Mouse (Mus musculus) common myeloid progenitor, adult 5-6 weeks (primary cell): Measurements from ENCODE around the gene Inip. TPM values are rescaled to one million over a fixed set of nuclear protein-coding genes. Genes with fewer than 3 reads are reported as not detected.
A peak's percentile ranks its signal among the peaks of the same experiment; 100 is the strongest.

Experiments
- ATAC-seq: replicated peaks from 2 replicates; pipeline ENCODE4 v1.8.0; 2016; ENCODE audit warnings: low read depth, mild to moderate bottlenecking, moderate TSS enrichment, inconsistent platforms; ENCODE audit not compliant: poor library complexity, severe bottlenecking
- total RNA-seq: library from RNA; stranded (forward); fragments of 200-1000, 187-1606 nt; gene quantifications from 2 replicates; pipeline ENCODE4 v1.2.3, GENCODE M21; 2017

Gene Inip
- total RNA-seq, 1 experiment from 2014 or later: 76.9 TPM

DNA sequence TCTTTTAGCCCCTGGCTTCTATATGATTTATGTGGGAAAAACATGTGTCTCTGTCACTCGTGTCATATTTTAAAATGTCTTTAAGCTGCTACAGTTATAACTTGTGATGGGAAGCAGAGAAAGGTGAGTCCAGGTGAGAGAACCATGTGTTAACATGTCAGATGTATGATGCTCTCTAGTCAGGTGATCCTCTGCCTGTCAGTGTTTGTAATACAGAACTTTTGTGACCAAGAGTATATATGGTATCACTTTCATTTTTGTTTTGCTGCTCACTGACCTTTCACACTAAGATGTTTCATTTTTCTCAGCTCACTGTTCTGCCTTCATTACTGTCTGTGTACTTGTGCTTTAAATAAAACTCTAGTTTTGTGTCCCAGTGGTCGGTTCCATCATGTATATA lies 72.5 kb downstream of the Inip start:
- peak; percentile 27; the same call in 1 of the 2 replicates for ATAC-seq

DNA sequence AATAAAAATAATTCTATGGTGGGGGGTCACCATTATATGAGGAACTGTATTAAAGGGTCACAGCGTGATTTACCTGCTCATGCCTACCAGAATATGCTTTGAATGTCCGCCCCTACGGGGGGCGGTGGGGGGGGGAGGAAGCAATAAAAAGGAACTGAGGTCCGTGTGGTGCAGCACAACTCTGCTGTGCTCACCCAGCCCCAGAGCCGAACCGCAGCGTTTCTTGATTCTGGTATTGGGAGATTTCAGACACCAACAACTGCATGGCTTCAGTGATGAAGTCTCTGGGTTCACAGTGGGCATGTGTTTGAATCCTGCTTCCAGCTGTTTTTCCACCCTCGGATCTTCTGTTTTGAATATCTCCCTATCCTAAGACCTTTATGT lies 73.5 kb downstream of the Inip start:
- ATAC-seq: peak; percentile 76

DNA sequence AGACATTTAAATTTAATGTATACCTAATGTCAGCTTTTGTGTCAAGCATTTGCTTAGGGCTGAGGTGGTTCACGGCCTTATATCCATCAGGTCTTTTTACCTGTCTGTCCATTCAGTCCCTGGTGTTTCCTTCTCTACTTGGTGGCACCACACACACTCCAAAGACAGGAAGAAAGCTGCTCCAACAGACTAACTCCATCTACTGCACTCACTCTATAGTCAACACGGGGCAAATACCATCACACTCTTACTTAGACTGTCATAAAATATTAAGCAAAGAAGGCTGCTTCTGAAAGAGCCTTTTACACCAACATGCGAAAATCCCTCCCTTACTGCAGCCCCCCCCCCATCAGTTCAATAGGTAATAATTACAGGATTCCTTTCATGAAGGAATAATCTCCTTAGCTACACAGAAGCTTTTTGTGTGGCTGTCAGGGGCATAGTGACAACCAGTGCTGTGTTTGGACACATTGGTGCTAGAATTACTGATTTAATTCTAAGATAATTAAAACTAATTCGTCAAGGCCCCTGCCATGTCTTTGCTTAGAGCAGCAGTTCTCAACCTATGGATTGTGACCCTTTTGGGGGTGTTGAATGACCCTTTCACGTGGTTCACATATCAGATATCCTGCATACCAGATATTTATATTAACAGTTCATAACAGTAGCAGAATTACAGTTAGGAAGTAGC lies 74.1 kb downstream of the Inip start:
- no peak for ATAC-seq

DNA sequence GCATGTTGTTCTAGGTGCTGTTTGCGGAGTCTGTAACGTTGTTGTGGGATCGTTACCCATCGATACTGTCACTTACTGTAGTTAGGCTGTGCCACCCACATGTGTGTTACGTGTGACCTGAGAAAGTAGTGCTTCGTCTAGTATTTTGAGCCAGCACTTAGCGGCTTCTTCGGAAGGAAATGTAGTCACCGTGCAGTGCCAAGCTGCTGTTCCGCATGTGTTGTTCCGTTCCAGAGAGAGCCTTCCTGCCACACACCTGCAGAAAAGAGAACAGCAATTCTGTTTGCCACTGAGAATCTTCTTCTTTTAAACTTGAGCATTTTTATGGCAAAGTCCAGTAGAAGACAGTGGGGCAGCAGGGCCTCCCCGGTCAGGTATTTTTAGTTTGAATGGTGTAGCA lies 74.9 kb downstream of the Inip start:
- ATAC-seq: no peak

DNA sequence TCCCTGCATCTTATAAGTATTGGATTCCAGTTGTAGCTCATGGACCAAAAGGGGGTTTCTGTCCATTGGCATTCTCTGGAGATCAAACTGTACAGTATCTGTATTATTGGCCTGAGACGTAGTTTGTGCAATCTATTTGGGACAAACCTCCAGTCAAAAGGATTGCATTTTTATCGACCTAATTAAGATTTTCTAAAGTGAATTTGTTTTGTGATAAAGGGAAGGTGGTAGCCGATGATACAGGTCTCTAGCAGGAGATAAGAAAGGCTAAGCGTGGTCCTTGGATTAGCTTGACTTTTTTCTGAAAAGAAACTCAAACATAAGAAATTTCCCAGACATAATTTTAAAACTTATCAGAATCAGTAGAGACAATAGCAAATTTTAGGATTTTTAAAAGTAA lies 75.8 kb downstream of the Inip start:
- no peak for ATAC-seq

DNA sequence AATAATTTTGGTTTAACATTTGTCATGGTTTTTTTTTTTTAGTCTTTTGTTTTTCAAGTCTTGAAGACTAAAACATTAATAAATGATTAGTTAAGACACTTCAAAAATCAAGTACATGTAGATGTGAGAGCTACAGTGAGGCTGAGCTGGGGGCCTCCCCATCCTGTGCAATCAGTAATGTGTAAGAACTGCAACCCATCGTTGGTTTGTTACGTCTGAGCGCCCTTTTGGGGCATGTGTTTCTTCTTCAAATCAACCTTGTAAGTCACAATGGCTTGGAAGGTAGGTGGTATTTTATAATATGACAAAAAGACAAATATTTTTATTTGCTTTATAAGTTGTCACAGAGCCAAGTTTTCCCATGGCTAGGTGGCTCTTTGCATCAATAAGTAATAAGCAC lies 79.6 kb downstream of the Inip start:
- no peak for ATAC-seq

Other genes starting within 250 kb of the Inip start
- 30.1 and 46.0 TPM in 2 replicates for gene Hsdl2, start 220.0 kb downstream of the Inip start, total RNA-seq
- 6.6 and 11.1 TPM in 2 replicates for gene E130308A19Rik, start 175.4 kb downstream of the Inip start, total RNA-seq
- gene Snx30, start 4.3 kb upstream of the Inip start, total RNA-seq: 25.9 and 28.8 TPM in 2 replicates
- gene Slc46a2, start 113.5 kb upstream of the Inip start, total RNA-seq: not detected in 2 replicates
- not detected in 2 replicates for gene Mup4, start 159.1 kb upstream of the Inip start, total RNA-seq
- not detected in 2 replicates for gene Mup6, start 162.7 kb upstream of the Inip start, total RNA-seq